Mouse (Mus musculus): ENCODE measurements around the gene Trim17. TPM values are rescaled to one million over a fixed set of nuclear protein-coding genes. Genes with fewer than 3 reads are reported as not detected.
"Not testable (repeated sequence)": the region's sequence is repeated elsewhere in the genome, so short reads cannot be mapped to it uniquely, and the experiment has no call there.

The Trim17 gene
- polyA plus RNA-seq, 1 experiment from 2014 or later = 0.55 TPM

GRCm38 (mm10) chr11:58948542-58949479 lies 5.7 kb upstream of the Trim17 start, which contains the start of gene Hist3h2ba:
TSS of gene Hist3h2ba (plus strand) at chr11:58948920.
- peak within 1 kb of the TSS; percentile 56 for H3K4me2 ChIP-seq (replicated peaks)
- H3K9ac ChIP-seq = peak within 1 kb of the TSS; percentile 68
- H3K36me3 ChIP-seq = no peaks in the 10 kb centered on the region
- peak within 1 kb of the TSS; percentile 97 for H3K27ac ChIP-seq
- peak; percentile 94 for ATAC-seq (ENCODE audit: insufficient number of reproducible peaks, insufficient read depth, low FRiP score, low TSS enrichment)
- peaks cover 11% of the 10 kb centered on the region for H3K4me1 ChIP-seq
- H3K9me3 ChIP-seq = no peaks in the 10 kb centered on the region
- under 1% methylated on average over 48 of the region's 48 CpGs for WGBS
- peaks cover 5% of the 10 kb centered on the region; the same call in 1 of the 2 replicates for H3K27me3 ChIP-seq
- H3K4me3 ChIP-seq = peak within 1 kb of the TSS; percentile 49

GRCm38 (mm10) chr11:58949480-58950431 lies 4.7 kb upstream of the Trim17 start:
- peaks cover 5% of the 10 kb centered on the region; the same call in 1 of the 2 replicates for H3K27me3 ChIP-seq
- peak overlapping the region; percentile 68 for H3K9ac ChIP-seq
- H3K4me1 ChIP-seq = peaks cover 12% of the 10 kb centered on the region
- H3K27ac ChIP-seq = peak overlapping the region; percentile 97
- H3K4me3 ChIP-seq = peak overlapping the region; percentile 49
- WGBS = 4% methylated on average over 20 of the region's 20 CpGs
- no peak for ATAC-seq (ENCODE audit: insufficient number of reproducible peaks, insufficient read depth, low FRiP score, low TSS enrichment)
- peak overlapping the region; percentile 56 for H3K4me2 ChIP-seq (replicated peaks)
- H3K36me3 ChIP-seq = no peaks in the 10 kb centered on the region
- H3K9me3 ChIP-seq = no peaks in the 10 kb centered on the region

GRCm38 (mm10) chr11:58951210-58951609 lies 3.3 kb upstream of the Trim17 start:
- Histone ChIP-seq H3K27ac (no peak overlapping the region), H3K4me2 (replicated peaks) (no peak overlapping the region), H3K4me1 (peaks cover 15% of the 10 kb centered on the region), H3K36me3 (no peaks in the 10 kb centered on the region), H3K9ac (no peak overlapping the region), H3K4me3 (no peak overlapping the region), H3K27me3 (peaks cover 5% of the 10 kb centered on the region; the same call in 1 of the 2 replicates), H3K9me3 (no peaks in the 10 kb centered on the region)
- WGBS = 65% methylated on average over 5 of the region's 5 CpGs
- no peak for ATAC-seq (ENCODE audit: insufficient number of reproducible peaks, insufficient read depth, low FRiP score, low TSS enrichment)

GRCm38 (mm10) chr11:58953351-58954169 lies 925 bp upstream of the Trim17 start:
- ATAC-seq (ENCODE audit: insufficient number of reproducible peaks, insufficient read depth, low FRiP score, low TSS enrichment) = peak; percentile 17; the same call in 1 of the 2 replicates
- Histone ChIP-seq H3K27ac (peak overlapping the region; percentile 98), H3K4me1 (peaks cover 24% of the 10 kb centered on the region), H3K27me3 (peaks cover 5% of the 10 kb centered on the region; the same call in 1 of the 2 replicates), H3K36me3 (peaks cover 8% of the 10 kb centered on the region; the same call in 1 of the 2 replicates), H3K4me2 (replicated peaks) (peak overlapping the region; percentile 90), H3K9ac (peak overlapping the region; percentile 72), H3K4me3 (peak overlapping the region; percentile 89), H3K9me3 (no peaks in the 10 kb centered on the region)
- WGBS = under 1% methylated on average over 33 of the region's 33 CpGs

- Histone ChIP-seq H3K4me3 (peak overlapping the region; percentile 89), H3K27ac (peak overlapping the region; percentile 98), H3K4me2 (replicated peaks) (peak overlapping the region; percentile 90), H3K9ac (peak overlapping the region; percentile 72), H3K4me1 (peaks cover 24% of the 10 kb centered on the region)
- not testable (repeated sequence) for H3K27me3 ChIP-seq; H3K9me3 ChIP-seq; H3K36me3 ChIP-seq; ATAC-seq (ENCODE audit: insufficient number of reproducible peaks, insufficient read depth, low FRiP score, low TSS enrichment)
- whole genome bisulfite sequencing = under 1% methylated on average over 17 of the region's 17 CpGs
These were observed 390 bp upstream of the Trim17 start for GRCm38 (mm10) chr11:58954170-58954419.

GRCm38 (mm10) chr11:58955143-58955867 lies 820 bp downstream of the Trim17 start:
- Histone ChIP-seq H3K36me3 (peaks cover 8% of the 10 kb centered on the region; the same call in 1 of the 2 replicates), H3K9me3 (no peaks in the 10 kb centered on the region), H3K4me2 (replicated peaks) (peak overlapping the region; percentile 66), H3K27ac (peak overlapping the region; percentile 98), H3K9ac (peak overlapping the region; percentile 90), H3K4me3 (peak overlapping the region; percentile 89), H3K4me1 (peaks cover 31% of the 10 kb centered on the region), H3K27me3 (peaks cover 5% of the 10 kb centered on the region; the same call in 1 of the 2 replicates)
- WGBS = under 1% methylated on average over 20 of the region's 20 CpGs
- peak; percentile 23; the same call in 1 of the 2 replicates for ATAC-seq (ENCODE audit: insufficient number of reproducible peaks, insufficient read depth, low FRiP score, low TSS enrichment)

- no peak for ATAC-seq (ENCODE audit: insufficient number of reproducible peaks, insufficient read depth, low FRiP score, low TSS enrichment)
- H3K4me1 ChIP-seq = peaks cover 31% of the 10 kb centered on the region
These were observed 1.4 kb downstream of the Trim17 start for GRCm38 (mm10) chr11:58955868-58956257.

GRCm38 (mm10) chr11:58957226-58957914 lies 2.9 kb downstream of the Trim17 start:
- H3K27me3 ChIP-seq = 0 out of 2 replicates have a peak, but pooled peaks cover 8% of the 10 kb centered on the region
- peak overlapping the region; percentile 90; the same call in 1 of the 2 replicates for H3K9ac ChIP-seq
- whole genome bisulfite sequencing = 88% methylated on average over 5 of the region's 5 CpGs
- H3K4me3 ChIP-seq = 0 out of 2 replicates have a peak overlapping the region, but pooled peaks have one; percentile 7
- H3K4me1 ChIP-seq = peaks cover 31% of the 10 kb centered on the region
- ATAC-seq (ENCODE audit: insufficient number of reproducible peaks, insufficient read depth, low FRiP score, low TSS enrichment) = no peak
- H3K36me3 ChIP-seq = peaks cover 8% of the 10 kb centered on the region; the same call in 1 of the 2 replicates
- H3K4me2 ChIP-seq (replicated peaks) = peak overlapping the region; percentile 66
- no peaks in the 10 kb centered on the region; the same call in 1 of the 2 replicates for H3K9me3 ChIP-seq
- no peak overlapping the region for H3K27ac ChIP-seq

More at GRCm38 (mm10) chr11:58955868-58956257, 1.4 kb downstream of the Trim17 start:
- H3K27ac ChIP-seq = peak overlapping the region; percentile 98; the same call in 1 of the 2 replicates
- peak overlapping the region; percentile 66 for H3K4me2 ChIP-seq (replicated peaks)
- H3K36me3 ChIP-seq = peaks cover 8% of the 10 kb centered on the region; the same call in 1 of the 2 replicates
- peak overlapping the region; percentile 90 for H3K9ac ChIP-seq
- H3K4me3 ChIP-seq = peak overlapping the region; percentile 89
- 30% methylated on average over 8 of the region's 8 CpGs for WGBS
- peaks cover 5% of the 10 kb centered on the region; the same call in 1 of the 2 replicates for H3K27me3 ChIP-seq
- H3K9me3 ChIP-seq = no peaks in the 10 kb centered on the region

- H3K9ac ChIP-seq = no peak overlapping the region
- peaks cover 8% of the 10 kb centered on the region; the same call in 1 of the 2 replicates for H3K36me3 ChIP-seq
- no peaks in the 10 kb centered on the region; the same call in 1 of the 2 replicates for H3K9me3 ChIP-seq
- no peak for ATAC-seq (ENCODE audit: insufficient number of reproducible peaks, insufficient read depth, low FRiP score, low TSS enrichment)
- H3K27ac ChIP-seq = no peak overlapping the region
- H3K27me3 ChIP-seq = peaks cover 13% of the 10 kb centered on the region
- H3K4me1 ChIP-seq = peaks cover 27% of the 10 kb centered on the region
- no peak overlapping the region for H3K4me3 ChIP-seq
- H3K4me2 ChIP-seq (replicated peaks) = no peak overlapping the region
- 86% methylated on average over 6 of the region's 6 CpGs for WGBS
These were observed 4.1 kb downstream of the Trim17 start for GRCm38 (mm10) chr11:58958536-58958935.

All from embryonic facial prominence, embryonic 12.5 days (tissue).